Mouse (Mus musculus) lung, embryonic 14.5 days (tissue): Measurements from ENCODE around the gene Olig2. TPM values are rescaled to one million over a fixed set of nuclear protein-coding genes. Genes with fewer than 3 reads are reported as not detected.

Experiments
- ATAC-seq: fragments of 200-750 bp; cut with Nextera tagmentation; 2 replicates; pipeline ENCODE4 v1.8.0; 2017; ENCODE audit warnings: mild to moderate bottlenecking, moderate TSS enrichment, moderate library complexity; ENCODE audit not compliant: insufficient read depth
- DNase-seq: peaks from one replicate; pipeline ENCODE4 v3.0.0-alpha.2; 2015
- H3K27ac ChIP-seq: fragments of 300-500 bp; sonication (generic); 2 replicates; pipeline ENCODE4 v1.5.1; 2014; ENCODE audit warnings: low read depth, mild to moderate bottlenecking, moderate library complexity
- H3K27me3 ChIP-seq: fragments of 300-500 bp; sonication (generic); 2 replicates; pipeline ENCODE4 v1.6.1; 2014; ENCODE audit warnings: low read length, control low read depth; ENCODE audit not compliant: insufficient read depth
- H3K36me3 ChIP-seq: fragments of 300-500 bp; sonication (generic); 2 replicates; pipeline ENCODE4 v1.6.1; 2014; ENCODE audit warnings: control low read depth; ENCODE audit not compliant: insufficient read depth
- H3K4me1 ChIP-seq: fragments of 300-500 bp; sonication (generic); 2 replicates; pipeline ENCODE4 v1.6.1; 2014; ENCODE audit warnings: antibody characterized with exemption, control low read depth; ENCODE audit not compliant: insufficient read depth
- H3K4me2 ChIP-seq: fragments of 300-500 bp; sonication (generic); 2 replicates; pipeline ENCODE4 v1.6.1; 2014; ENCODE audit warnings: mild to moderate bottlenecking
- H3K4me3 ChIP-seq: fragments of 300-500 bp; sonication (generic); 2 replicates; pipeline ENCODE4 v1.5.1; 2014; ENCODE audit warnings: low read depth, low read length
- H3K9ac ChIP-seq: fragments of 300-500 bp; sonication (generic); 2 replicates; pipeline ENCODE4 v1.6.1; 2014
- H3K9me3 ChIP-seq: fragments of 300-500 bp; sonication (generic); 2 replicates; pipeline ENCODE4 v1.6.1; 2016; ENCODE audit warnings: low read depth, low read length, control low read depth
- CTCF ChIP-seq: IDR thresholded peaks from 2 replicates; pipeline ENCODE4 v1.5.1; 2016; ENCODE audit warnings: antibody characterized with exemption, low read depth
- WGBS: fragments of 180-500 bp; shearing (Covaris S2); extraction: QIAGEN DNeasy Blood & Tissue Kit; methylation state at CpG from one replicate; pipeline ENCODE4 v1.1.7; 2014; 5-methylcytosine and 5-hydroxymethylcytosine counted together
- polyA plus RNA-seq: library from polyadenylated mRNA; unstranded; fragments of >200 nt; fragmentation: Nextera tagmentation; extraction: Ambion mirVana; gene quantifications from 2 replicates; pipeline ENCODE4 v1.2.1, GENCODE M21; 2014

Olig2 gene
- polyA plus RNA-seq, 1 experiment from 2014 or later = not detected

DNA sequence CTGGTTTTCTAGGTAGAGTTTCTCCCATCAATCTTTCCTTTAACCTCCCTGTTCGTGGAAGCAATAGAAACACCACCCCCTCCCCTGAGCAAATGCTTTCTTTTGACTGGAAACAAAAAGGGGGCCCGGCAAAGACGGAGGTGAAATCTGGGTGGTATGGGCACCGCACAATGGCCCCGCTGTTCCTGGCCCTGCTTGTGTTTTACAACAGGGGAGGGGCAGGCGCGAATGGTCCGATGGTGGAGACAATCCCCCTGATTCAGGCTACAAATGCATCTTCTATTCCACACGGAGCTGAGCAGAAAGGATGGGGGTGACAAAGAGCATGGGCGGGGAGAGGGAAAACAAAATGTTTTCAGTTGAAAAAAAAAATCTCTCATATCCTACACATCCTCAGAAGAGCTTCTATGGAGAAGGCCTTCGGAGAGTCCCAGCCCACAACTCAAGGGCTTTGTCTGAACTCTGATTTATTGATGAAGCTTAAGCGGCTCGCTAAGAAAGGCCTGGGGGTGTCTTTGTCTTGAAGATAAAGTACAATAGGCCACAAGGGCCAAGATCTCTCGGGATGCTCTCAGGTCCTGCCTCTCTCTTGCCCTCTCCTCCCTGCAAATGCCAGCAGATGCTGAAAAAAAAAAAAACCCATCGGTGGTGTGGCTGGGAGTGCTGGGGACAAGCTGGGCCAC, 32.4 kb upstream of the Olig2 start:
- H3K27me3 ChIP-seq = no peaks in the 10 kb centered on the region

GRCm38 (mm10) chr16:91199815-91200214, 25.4 kb upstream of the Olig2 start:
- WGBS = 92% methylated on average over 7 of the region's 7 CpGs
- ATAC-seq (no peak), DNase-seq (no peak)
- Histone ChIP-seq H3K36me3 (no peaks in the 10 kb centered on the region), H3K9me3 (no peaks in the 10 kb centered on the region), H3K4me3 (no peak overlapping the region), H3K4me1 (no peaks in the 10 kb centered on the region), H3K9ac (no peak overlapping the region), H3K4me2 (no peak overlapping the region), H3K27ac (no peak overlapping the region), H3K27me3 (no peaks in the 10 kb centered on the region)
- no peak for TF ChIP-seq CTCF

More for the DNA sequence above, 32.4 kb upstream of the Olig2 start:
- DNase-seq (no peak), ATAC-seq (no peak)
- Histone ChIP-seq H3K36me3 (no peaks in the 10 kb centered on the region), H3K27ac (no peak overlapping the region), H3K9me3 (no peaks in the 10 kb centered on the region), H3K9ac (no peak overlapping the region), H3K4me3 (no peak overlapping the region), H3K4me1 (no peaks in the 10 kb centered on the region), H3K4me2 (no peak overlapping the region)
- 55% methylated on average over 15 of the region's 15 CpGs for WGBS
- TF ChIP-seq CTCF = no peak

DNA sequence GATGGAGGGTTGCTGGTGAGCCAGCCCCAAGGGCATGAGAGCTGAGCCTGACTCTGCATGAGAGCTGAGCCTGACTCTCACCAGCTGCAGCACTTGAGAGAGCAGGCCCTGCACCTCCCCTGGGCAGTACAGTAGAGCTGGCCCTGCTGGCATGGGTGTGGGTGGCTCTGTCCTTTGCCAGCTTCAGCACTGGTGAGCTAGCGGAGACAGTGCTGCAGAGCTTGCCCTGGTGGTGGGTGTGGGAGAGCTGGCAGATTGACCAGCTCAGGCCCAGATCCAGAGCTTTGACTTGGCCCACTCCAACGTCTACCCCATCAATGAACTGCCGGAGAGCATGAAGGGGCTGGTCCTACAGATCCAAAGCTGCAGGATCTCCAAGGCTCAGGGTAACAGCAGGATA, 22.3 kb upstream of the Olig2 start:
- no peak for TF ChIP-seq CTCF
- H3K27ac ChIP-seq = no peak overlapping the region
- no peaks in the 10 kb centered on the region for H3K27me3 ChIP-seq
- DNase-seq = no peak
- H3K9ac ChIP-seq = no peak overlapping the region
- no peaks in the 10 kb centered on the region for H3K36me3 ChIP-seq
- no peaks in the 10 kb centered on the region for H3K4me1 ChIP-seq
- H3K4me2 ChIP-seq = no peak overlapping the region
- WGBS = 75% methylated on average over 3 of the region's 3 CpGs
- no peak overlapping the region for H3K4me3 ChIP-seq
- no peak for ATAC-seq
- no peaks in the 10 kb centered on the region for H3K9me3 ChIP-seq

GRCm38 (mm10) chr16:91206371-91206770, 18.9 kb upstream of the Olig2 start:
- ATAC-seq = no peak
- TF ChIP-seq CTCF = no peak
- H3K27ac ChIP-seq = no peak overlapping the region
- no peaks in the 10 kb centered on the region for H3K9me3 ChIP-seq
- WGBS = 70% methylated on average over 1 of the region's 1 CpGs
- H3K4me1 ChIP-seq = no peaks in the 10 kb centered on the region
- H3K4me2 ChIP-seq = no peak overlapping the region
- H3K27me3 ChIP-seq = peaks cover 7% of the 10 kb centered on the region
- no peak overlapping the region for H3K4me3 ChIP-seq
- no peak overlapping the region for H3K9ac ChIP-seq
- no peaks in the 10 kb centered on the region for H3K36me3 ChIP-seq
- no peak for DNase-seq

GRCm38 (mm10) chr16:91217077-91217476, 8.2 kb upstream of the Olig2 start:
- no peak overlapping the region for H3K4me2 ChIP-seq
- ATAC-seq = no peak
- WGBS = 28% methylated on average over 6 of the region's 6 CpGs
- H3K4me3 ChIP-seq = no peak overlapping the region
- no peak overlapping the region for H3K9ac ChIP-seq
- TF ChIP-seq CTCF = peak; percentile 44
- peaks cover 50% of the 10 kb centered on the region for H3K27me3 ChIP-seq
- H3K9me3 ChIP-seq = no peaks in the 10 kb centered on the region
- H3K4me1 ChIP-seq = no peaks in the 10 kb centered on the region
- DNase-seq = no peak
- H3K27ac ChIP-seq = no peak overlapping the region
- H3K36me3 ChIP-seq = no peaks in the 10 kb centered on the region

DNA sequence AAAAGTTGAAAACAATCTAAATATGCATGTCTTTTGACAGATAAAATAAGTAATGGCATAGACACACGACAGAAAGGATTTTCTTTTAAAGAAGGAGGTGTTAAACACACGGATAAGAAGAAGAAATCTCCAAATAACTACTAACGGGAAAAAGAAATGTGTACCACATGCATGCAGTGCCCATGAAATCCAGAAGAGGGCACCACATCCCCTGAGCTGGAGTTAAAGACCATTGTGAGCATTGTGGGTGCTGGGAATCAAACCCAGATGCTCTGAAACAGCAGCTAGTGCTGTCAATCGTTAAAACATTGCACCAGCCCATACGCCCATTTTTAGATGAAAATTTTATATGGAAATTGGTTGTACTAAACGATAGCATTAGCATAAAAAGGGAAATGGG, 7.3 kb upstream of the Olig2 start:
- peak; percentile 44 for TF ChIP-seq CTCF
- H3K27ac ChIP-seq = no peak overlapping the region
- H3K9ac ChIP-seq = no peak overlapping the region
- no peaks in the 10 kb centered on the region for H3K4me1 ChIP-seq
- ATAC-seq = no peak
- DNase-seq = no peak
- no peak overlapping the region for H3K4me3 ChIP-seq
- no peaks in the 10 kb centered on the region for H3K36me3 ChIP-seq
- WGBS = 70% methylated on average over 6 of the region's 6 CpGs
- no peak overlapping the region for H3K4me2 ChIP-seq
- peaks cover 57% of the 10 kb centered on the region for H3K27me3 ChIP-seq
- H3K9me3 ChIP-seq = no peaks in the 10 kb centered on the region

DNA sequence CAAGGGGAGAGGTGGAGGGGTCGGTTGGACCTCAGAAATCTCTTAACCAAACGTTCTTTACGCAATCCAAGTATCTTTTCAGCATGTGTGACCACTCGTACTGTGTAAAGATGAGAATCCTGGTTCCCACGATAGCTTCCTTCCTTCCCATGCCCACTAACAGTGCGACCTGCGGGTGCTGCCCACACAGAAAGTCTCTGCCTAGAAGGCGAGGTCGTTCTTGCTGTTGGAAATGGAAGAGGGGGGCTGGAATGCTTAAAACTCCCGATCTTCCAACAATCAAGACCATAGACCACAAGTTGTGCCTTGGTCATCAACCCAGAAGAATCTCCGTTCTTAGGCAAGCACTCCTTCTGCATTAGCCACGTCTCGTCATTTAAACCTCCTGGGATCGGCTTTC, 6.0 kb upstream of the Olig2 start:
- Histone ChIP-seq H3K9me3 (no peaks in the 10 kb centered on the region), H3K4me1 (no peaks in the 10 kb centered on the region), H3K9ac (no peak overlapping the region), H3K36me3 (no peaks in the 10 kb centered on the region), H3K4me3 (no peak overlapping the region), H3K4me2 (no peak overlapping the region), H3K27me3 (peaks cover 70% of the 10 kb centered on the region), H3K27ac (no peak overlapping the region)
- TF ChIP-seq CTCF = no peak
- no peak for DNase-seq
- ATAC-seq = no peak
- 14% methylated on average over 14 of the region's 14 CpGs for WGBS
